Mouse (Mus musculus): ENCODE measurements around the gene Six3. TPM values are rescaled to one million over a fixed set of nuclear protein-coding genes. Genes with fewer than 3 reads are reported as not detected.

Six3 gene
- total RNA-seq, 1 experiment from 2014 or later: not detected

DNA sequence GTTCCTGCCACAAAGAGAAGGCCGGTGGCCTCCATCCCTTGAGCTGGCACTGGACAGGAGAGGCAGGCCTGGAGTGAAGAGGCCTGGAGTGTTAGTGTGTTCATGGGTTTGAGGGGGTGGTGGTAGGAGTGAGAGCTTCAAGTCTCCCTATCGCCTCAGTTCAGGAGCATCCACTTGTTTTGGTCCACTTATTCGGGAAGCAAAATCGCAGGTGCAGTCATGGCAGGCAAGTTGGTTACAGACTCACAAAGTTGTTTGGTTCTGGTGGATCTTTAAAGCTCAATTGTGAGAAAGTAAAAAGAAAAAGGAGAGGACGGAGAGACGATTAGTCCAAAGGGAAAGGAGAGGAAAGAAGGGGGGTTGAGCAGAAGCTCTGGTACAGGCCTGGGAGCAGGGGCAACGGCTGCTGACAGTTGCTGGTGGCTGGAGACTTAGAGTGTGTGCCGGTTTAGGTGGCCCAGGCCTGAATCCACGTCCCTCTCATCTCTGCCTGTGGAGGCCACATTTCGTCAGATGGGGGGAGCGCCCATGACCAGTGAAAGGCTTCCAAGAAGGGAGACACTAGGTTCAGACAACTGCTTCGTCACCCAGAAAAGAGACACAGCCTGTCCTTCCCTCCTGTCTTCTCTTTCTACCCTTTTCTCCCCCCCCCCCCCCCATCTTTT lies 9.2 kb downstream of the Six3 start:
- ATAC-seq (ENCODE audit: extremely low read depth, insufficient number of reproducible peaks, low FRiP score, poor library complexity, severe bottlenecking): no peak

DNA sequence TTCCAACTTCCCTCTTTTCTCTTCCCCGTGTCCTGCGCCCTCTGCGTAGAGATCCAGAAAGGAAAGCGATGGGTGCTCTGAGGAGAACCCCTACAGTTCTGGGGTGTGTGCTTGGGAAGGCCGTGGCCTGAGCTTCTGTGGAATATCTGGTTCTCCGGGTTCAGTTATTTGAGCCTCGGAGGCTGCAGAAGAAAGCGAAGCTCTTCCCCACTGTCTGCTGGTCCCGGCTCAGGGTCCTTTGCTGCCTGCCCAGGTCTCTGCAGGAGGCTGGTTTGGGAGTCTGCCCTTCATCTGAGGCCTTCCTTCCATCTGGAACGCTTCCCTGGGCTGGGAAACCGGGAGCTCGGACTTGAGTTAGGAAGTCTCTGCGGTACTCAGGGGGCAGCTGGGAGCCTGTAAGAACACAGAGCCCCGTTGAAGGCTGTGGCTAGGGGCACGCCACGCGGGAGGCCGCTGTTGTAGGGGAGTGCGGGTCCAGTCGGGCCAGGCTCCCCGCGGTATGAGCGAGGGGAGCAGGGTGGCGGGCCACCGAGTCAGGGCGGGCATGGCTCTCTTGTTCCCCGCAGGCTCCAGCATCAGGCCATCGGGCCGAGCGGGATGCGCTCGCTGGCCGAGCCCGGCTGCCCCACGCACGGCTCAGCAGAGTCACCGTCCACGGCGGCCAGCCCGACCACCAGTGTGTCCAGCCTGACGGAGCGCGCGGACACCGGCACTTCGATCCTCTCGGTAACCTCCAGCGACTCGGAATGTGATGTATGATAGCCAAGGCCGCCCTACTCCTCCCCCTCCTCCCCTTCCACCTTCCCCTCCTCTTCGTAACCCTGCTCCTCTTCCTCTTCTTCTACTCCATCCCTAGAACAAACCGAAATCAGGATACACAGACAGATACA lies 10.0 kb downstream of the Six3 start:
- ATAC-seq (ENCODE audit: extremely low read depth, insufficient number of reproducible peaks, low FRiP score, poor library complexity, severe bottlenecking): no peak

DNA sequence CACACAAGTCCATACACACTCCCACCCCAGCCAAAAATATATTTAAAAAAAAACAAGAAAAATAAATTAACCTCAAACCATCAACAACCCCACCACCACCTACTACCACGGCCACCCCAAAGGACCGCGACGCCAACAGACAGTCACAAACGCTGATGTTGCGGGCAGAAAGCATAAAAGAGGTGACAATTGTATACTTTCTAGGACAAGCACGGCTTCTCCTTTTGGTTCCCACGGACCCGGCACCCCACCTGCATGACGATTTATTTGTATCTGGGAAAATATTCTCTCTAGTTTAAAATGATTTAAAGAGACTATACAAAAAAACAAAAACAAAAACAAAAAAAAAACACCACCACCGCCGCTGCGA lies 10.6 kb downstream of the Six3 start:
- no peak for ATAC-seq (ENCODE audit: extremely low read depth, insufficient number of reproducible peaks, low FRiP score, poor library complexity, severe bottlenecking)

DNA sequence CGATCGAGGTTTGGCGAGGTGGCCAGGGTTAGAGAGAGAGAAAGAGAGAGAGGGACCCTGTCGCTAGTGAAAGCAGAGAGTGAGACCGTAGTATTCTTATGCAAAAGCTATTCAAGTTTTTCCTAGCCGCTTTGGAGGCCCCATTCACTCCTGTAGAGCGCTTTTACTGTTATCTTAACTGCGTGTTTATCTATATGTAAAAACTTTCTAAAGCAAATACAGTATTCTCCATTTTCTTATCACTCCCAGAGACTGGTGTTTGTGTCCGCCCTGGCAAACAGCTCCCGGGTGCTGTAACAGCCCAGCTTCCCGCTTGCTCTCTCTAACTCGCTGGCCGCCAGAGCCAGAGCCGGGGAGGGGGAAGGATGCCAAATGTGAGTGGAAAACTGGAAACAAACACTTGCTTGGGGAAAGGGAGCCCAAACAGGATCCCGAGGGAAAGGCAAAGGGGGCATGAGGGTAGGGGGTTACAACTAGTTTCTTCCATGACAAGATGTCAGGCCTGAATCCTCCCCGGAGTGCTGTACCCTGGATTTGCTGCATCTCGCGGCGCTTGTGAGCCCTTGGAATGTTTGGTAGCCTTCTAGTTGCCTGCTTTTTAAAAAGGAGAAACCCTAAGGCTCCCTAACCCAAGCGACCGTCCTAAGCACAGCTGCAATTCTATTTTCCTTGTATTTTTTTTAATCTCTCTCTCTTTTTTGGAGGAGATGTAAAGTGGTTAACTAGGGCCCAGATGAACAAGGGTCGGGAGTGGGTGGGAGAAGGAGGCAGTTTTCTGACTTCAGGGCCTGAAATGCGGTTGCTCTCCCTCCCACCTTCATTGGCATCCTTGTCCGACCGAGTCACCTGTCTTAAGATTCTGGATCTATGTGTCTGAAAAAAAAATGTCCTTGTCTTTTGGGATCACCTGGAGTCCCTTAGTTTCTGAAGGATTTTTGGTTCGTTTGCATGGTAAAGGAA lies 11.9 kb downstream of the Six3 start:
- ATAC-seq (ENCODE audit: extremely low read depth, insufficient number of reproducible peaks, low FRiP score, poor library complexity, severe bottlenecking): no peak

DNA sequence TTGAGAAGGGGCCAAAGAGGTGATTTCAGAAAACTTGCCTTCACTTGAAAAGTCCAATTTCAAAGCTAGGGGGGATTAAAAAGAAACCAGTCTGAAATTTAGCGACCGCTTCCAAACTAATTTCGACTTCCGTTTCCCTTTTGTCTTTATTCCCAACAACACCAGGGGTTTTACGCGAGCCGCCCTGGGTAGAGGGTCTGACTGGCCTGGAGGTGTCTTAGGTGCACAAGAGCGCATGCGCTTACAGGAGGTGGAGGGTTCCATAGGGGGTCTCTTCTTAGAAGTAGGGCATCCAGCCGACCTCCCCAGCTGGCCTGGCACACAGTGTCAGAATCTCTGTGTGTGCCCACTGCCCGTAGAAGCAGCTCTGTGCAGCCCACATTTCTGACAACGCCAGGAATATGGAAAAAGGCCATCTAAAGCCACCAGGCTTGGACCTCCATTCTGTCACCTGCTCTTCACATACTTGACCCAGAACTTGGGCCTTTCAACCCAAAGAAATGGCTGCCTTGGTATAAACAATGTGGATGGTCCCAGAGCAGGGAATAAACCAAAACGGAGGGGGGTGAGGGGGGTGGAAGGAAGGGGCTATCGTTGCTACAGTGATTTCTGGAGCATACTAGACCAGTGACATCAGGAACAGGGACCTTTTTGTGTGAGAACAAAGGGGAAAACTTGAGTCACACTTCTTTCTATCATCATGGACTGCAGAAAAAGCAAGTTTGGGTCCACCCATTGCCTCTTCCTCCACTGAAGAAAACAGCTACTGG lies 12.9 kb downstream of the Six3 start:
- no peak for ATAC-seq (ENCODE audit: extremely low read depth, insufficient number of reproducible peaks, low FRiP score, poor library complexity, severe bottlenecking)

DNA sequence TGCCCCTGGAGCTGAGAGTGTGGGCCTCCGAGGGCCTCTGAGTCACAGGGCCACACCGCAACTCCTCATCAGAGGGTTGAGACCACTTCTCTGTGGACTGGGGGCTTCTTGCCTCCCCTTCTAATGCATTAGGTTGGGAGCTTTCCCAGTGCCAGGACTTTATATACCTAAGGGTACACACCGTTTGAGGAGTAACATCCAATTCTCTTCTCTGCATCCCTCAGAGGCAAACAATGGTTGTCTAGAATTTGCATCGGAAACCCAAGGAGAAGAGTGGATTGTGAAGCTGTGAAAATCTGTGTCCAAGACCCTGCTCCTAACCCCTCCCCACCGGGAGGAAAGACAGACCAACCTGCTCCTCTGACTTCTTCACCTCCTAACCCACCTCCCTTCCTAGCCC lies 14.3 kb downstream of the Six3 start:
- ATAC-seq (ENCODE audit: extremely low read depth, insufficient number of reproducible peaks, low FRiP score, poor library complexity, severe bottlenecking): no peak

DNA sequence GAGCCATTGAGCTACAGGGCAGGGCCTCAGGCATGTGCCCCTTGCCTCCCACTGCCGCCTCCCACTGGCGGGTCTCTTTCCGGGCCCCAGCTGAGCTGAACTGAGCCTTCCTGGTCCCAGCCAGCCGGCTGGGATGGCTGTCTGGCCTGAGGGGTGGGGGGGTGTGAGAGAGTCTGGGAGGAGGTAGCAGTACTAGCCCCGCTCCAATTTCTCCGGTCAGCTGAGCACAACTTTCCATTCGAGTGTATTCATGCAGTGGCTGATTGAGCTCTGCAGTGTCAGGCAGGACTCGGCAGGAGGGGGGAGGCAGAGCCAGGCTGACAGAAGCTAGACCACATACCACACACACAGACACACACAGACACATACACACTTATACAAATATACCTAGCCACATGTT lies 15.4 kb downstream of the Six3 start:
- ATAC-seq (ENCODE audit: extremely low read depth, insufficient number of reproducible peaks, low FRiP score, poor library complexity, severe bottlenecking): no peak

DNA sequence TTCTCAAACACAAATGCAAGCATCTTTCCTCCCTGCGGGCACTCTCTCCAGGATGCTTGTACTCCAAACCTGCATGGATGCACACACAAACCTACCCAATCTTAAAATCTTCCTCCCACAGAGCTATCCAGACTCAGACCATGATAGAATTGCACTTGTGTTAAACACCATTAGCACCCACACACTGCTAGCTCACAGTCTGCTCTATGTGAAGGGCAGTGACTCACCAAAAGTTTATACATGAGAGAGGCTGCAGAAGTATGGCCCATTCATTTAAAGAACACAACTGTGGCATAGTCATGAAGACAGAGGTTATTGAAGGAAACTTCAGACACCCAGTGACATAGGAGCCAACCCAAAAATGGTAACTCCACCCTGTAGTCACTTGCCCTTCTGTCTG lies 16.0 kb downstream of the Six3 start:
- no peak for ATAC-seq (ENCODE audit: extremely low read depth, insufficient number of reproducible peaks, low FRiP score, poor library complexity, severe bottlenecking)

DNA sequence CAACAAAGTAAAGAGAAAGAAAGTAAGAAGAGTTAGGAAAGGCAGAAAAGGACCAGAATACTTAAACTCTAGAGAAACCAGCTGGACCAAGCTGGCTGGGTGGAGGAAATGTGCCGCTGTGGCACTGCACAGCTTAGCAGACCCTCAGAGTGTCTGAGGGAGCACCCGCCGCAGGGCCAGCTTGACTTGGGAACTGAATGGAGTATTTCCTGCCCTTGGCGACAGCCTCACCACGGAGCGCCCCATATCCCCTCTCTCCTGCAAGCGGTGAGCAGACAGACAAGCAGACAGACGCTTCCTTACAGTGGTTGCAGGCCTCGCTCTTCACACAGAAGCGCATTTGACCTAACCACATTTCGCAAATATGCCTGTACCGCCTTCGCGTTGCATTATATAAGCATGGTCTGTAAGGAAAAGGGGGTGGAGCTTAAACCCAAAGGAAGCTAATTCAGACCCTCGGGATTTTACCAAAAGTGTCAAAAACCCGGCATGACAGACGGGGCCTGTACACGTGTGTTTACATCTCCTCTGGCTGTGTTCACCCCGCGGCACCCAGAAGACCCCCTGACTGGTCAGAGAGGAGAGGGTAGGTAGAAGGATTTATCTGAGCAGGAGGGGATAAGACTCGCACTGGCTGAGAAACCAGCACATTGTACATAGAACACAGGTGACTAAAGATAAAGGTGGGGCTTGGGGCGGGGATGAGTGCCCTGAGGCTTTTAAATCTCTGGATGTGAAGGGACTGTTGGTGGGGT lies 17.1 kb downstream of the Six3 start:
- ATAC-seq (ENCODE audit: extremely low read depth, insufficient number of reproducible peaks, low FRiP score, poor library complexity, severe bottlenecking): no peak

DNA sequence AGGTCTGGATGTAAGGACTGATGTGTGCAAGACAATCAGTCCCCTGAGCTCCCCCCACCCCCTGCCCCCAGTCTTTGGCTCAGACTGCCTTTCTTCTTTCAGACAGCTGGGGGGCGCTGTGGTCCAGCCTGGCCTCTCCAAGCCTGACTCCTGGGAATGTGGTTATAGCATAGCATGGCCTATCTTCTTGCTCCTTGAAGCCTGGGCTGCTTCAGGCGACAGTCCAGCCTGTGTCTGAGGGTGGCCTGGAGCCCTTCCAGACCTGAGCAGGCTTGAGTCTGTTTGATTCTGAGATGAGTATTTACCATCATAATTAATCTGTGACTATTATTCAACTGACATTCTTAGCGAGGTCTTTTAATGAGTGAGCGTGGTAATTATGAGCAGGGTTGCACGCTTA lies 17.7 kb downstream of the Six3 start:
- no peak for ATAC-seq (ENCODE audit: extremely low read depth, insufficient number of reproducible peaks, low FRiP score, poor library complexity, severe bottlenecking)

DNA sequence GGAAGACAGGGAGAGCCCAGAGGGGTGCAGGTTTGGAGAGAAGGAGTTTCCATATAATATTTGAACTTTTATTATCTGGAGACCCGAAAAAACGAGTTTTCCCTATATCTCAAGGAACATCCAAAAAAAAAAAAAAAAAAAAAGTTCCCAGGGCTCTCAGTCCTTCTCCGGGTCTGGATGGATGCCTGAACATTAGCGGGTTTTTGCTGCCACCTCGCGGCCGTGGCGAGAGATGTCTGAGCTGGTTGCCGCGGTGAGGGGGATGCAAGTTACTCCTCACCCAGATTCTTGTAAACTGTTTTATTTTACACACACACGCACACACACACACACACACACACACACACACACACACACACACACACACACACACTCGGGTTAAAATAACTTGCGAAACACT lies 20.2 kb downstream of the Six3 start:
- ATAC-seq (ENCODE audit: extremely low read depth, insufficient number of reproducible peaks, low FRiP score, poor library complexity, severe bottlenecking): no peak

DNA sequence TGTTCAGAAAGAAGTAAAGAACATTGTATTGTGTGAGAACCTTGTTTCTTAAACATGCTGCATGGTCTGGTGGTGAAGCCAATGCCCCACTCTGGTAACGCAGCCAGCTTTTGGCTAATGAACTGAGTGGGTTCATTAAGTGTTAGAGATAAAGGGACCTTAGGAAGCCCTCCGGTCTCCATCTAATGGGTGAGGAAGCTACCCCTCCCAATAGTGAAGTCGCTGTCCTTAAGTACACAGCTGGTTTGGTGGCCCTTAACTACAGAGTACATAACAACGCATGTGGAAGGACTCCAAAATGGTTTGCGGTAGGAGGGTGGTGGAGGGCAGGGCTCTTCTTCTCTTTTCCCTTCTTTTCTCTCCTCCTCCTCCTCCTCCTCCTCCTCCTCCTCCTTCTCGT lies 24.5 kb downstream of the Six3 start:
- no peak for ATAC-seq (ENCODE audit: extremely low read depth, insufficient number of reproducible peaks, low FRiP score, poor library complexity, severe bottlenecking)

DNA sequence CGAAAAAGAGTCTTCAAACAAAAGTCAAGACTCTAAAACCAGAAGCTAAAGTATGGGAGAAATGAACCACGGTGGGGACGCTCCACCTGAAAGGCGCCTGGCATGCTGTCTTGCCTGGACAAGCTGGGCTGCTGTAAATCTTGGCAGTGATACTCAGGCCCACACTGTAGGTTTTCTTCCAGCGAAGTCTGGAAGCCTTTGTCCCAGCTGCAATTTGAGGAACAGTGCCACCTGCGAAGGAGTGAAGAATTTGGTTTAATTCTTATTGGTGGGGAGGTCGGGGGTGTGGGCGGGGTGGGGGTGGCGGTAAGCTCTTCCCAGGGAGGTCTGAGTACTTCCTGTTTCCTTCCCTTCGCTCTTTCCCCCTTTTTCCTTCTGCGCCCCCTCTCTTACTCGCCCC lies 31.9 kb downstream of the Six3 start:
- ATAC-seq (ENCODE audit: extremely low read depth, insufficient number of reproducible peaks, low FRiP score, poor library complexity, severe bottlenecking): no peak

DNA sequence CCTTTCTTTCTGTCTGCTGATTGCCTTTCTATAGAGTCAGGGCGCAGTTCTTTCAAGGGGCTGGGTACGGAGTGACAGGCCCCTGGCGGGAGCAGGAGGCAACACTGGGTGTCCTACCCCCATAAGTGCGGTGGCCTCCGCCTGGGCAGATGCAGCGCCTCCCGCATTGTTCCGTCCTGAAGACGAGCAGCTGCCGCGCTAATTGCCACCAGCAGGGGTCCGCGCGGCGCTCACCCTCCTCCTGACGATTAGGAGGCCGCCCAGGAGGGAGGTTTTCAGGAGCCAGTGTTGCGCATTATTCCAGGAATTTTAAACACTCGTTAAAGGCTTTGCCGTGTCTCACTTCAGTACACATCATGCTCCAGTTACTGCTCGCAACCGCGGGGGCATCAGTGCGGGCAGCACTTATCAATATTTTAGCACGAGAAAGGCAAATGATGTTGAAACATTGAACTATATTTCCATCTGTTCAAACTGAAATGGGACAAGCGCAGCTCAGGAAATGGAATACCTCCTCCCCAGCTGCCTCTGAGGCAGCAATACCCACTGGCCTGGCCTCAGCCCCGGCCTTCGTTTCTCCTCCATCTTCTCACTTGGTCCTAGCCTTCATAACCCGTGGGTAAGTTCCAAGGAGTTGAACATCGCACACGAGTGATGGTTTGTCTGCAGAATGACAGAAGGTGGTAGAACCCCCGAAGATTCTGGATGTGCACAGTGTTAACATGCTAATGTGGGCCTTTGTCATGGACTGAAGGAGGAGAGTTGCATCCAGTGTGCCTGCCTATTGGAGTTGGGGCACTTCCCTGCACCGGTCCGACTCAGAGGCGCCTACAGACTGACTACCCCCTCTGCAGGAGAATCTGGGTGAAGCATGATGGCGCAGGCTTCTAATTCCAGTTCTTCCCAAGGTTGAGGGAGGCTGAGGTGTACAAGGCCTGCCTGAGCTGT lies 32.6 kb downstream of the Six3 start:
- ATAC-seq (ENCODE audit: extremely low read depth, insufficient number of reproducible peaks, low FRiP score, poor library complexity, severe bottlenecking): no peak

DNA sequence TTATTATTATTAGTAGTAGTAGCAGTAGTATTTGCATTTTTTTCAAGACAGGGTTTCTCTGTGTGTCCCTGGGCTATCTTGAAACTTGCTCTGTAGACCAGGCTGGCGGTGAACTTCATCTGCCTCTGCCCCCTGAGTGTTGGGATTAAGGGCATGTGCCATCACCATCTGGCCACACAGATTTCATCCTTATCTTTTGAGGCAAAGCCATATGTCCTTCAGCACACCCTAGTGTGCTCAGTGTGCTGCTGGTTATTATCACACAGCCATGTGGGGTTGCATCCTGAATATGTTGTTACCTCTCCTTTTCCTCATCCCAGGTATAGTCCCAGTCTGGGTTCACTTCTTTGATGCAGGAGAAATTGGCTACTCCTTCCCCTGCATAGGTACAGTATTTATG lies 46.6 kb downstream of the Six3 start:
- ATAC-seq (ENCODE audit: extremely low read depth, insufficient number of reproducible peaks, low FRiP score, poor library complexity, severe bottlenecking): no peak

DNA sequence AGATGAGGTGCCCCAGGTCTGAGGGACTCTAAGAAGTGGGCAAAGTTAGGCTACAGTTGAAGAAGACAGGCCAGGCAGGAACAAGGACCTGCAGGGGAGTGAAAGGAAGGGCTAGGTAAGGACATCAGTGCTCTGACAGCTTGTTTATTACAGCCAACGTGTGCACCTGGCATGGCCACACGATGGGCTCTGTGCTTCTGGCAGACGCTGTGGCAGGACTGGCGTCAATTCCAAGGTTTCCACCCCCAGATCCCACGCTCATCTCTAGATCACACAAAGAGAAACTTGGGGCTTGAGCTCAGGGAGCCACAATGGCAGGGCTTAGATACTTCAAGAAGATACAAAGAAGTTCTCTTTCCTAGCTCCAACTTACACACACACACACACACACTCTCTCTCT lies 48.1 kb downstream of the Six3 start:
- no peak for ATAC-seq (ENCODE audit: extremely low read depth, insufficient number of reproducible peaks, low FRiP score, poor library complexity, severe bottlenecking)

DNA sequence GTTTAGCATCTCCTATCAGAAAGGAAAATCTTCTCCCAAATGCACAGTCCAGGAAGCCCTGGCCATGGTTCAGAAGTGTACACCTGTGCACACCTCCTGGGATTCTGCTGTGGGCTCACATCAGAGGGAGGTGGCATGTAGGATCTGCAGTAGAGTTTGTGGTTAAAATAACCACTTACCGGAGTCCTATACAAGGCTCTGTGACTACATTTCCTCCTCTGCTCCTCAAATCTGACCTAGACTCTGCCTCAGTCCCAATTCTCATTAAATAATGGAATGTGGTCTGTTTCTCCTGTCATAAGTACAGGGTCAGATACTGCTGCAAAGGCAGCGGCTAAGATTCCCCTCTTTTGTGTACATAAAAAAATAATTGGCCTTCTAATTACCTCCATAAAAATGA lies 50.8 kb downstream of the Six3 start:
- ATAC-seq (ENCODE audit: extremely low read depth, insufficient number of reproducible peaks, low FRiP score, poor library complexity, severe bottlenecking): no peak

Data from neutrophil, adult 5-6 weeks (primary cell).